Mouse (Mus musculus) subcutaneous adipose tissue, adult 2 months (tissue): ENCODE measurements around the gene Gm9958. TPM values are rescaled to one million over a fixed set of nuclear protein-coding genes. Genes with fewer than 3 reads are reported as not detected.

ENCODE experiments used
- polyA plus RNA-seq: library from polyadenylated mRNA; depleted of rRNA; stranded (reverse); fragments of >200 nt; gene quantifications from 2 replicates; pipeline ENCODE4 v1.2.3, GENCODE M21; 2012; ENCODE audit warnings: low replicate concordance; rRNA removed

Gm9958 gene
- 1.4 and 1.9 TPM in 2 replicates for polyA plus RNA-seq

DNA sequence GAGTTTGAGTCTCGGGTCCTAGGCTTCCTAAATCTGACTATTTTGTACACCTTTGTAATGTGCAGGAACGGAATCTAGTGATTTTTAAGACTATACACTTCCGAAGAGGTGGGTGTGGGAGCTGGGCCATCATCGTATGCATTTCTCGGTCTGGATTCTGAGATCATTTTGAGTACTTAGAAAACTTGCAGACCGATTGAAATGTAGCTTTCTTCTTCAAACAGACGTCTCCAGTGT, at the start of gene Gm9958:
TSS of gene Gm9958 (plus strand) at position 138 of the 237 bp plus-strand sequence.

DNA sequence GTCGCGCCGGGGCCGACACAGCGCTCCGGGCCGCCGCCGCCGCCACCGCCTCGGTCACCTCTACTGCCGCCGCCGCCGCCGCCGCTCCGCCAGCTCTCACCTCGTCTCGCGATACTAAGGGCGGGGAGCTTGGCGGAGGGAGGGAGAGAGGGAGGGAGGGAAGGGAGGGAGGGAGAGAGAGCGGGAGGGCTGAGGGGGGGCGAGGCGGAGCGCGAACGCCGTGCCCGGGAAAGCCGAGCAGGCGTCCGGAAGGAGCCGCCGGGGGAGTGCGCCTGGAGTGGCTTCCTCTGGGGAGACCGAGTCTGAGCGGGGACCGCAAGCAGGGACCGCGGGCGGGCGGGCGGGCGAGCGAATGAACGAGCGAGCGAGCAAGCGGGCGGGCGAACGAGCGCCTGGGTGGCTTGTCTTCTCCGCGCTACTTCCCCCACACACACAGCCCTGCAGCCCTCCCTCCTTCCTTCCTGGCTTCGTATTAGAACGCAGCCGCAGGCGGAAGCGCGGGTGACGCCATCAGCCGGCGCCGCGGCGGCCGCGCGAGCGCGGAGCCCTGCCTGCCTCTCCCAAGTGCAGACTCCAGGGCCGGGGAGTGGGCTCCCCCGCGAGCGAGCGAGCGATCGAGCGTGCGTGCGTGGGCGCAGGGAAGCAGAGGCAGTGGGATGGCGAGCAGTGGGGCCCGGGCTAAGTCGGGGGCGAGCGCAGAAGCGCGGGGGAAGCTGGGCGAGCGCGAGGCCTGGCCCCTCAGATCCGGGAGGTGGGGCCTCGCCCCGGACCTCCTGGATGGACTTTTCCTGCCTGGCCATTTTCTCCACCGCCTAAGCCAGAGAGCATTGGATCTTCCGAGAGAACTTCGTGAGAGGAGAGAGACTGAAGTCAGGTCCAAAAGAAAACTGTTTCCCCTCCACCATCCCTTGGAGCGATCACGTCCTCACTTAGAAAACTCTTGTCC, 610 bp upstream of the Gm9958 start, which contains the start of gene Ankrd17:
TSS of gene Ankrd17 (minus strand) at position 457 of the 946 bp plus-strand sequence.

Other genes with a start within 250 kb of the Gm9958 start
- gene Cox18, start 143.2 kb upstream of the Gm9958 start, polyA plus RNA-seq: 32.6 and 36.1 TPM in 2 replicates
- 32.5 and 46.9 TPM in 2 replicates for gene Ankrd17, start 627 bp upstream of the Gm9958 start, polyA plus RNA-seq
- gene Alb, start 93.7 kb downstream of the Gm9958 start, polyA plus RNA-seq: 17.0 and 32.8 TPM in 2 replicates
- gene Afp, start 123.5 kb downstream of the Gm9958 start, polyA plus RNA-seq: not detected in 2 replicates
- not detected in 2 replicates for gene Afm, start 151.7 kb downstream of the Gm9958 start, polyA plus RNA-seq
- gene 5830473C10Rik, start 193.9 kb downstream of the Gm9958 start, polyA plus RNA-seq: 0.06 TPM in 1 of 2 replicates, not detected in the other